Mouse (Mus musculus): ENCODE measurements around the gene Mylip. TPM values are rescaled to one million over a fixed set of nuclear protein-coding genes. Genes with fewer than 3 reads are reported as not detected.

Gene Mylip
- total RNA-seq, 2 experiments from 2014 or later: 30.9 to 55.8 TPM

- peak; percentile 30; the same call in 1 of the 2 replicates for ATAC-seq (replicated peaks; ENCODE audit: low FRiP score, poor library complexity, severe bottlenecking)
Observed at GRCm38 (mm10) chr13:45390312-45390961, 895 bp downstream of the Mylip start.

DNA sequence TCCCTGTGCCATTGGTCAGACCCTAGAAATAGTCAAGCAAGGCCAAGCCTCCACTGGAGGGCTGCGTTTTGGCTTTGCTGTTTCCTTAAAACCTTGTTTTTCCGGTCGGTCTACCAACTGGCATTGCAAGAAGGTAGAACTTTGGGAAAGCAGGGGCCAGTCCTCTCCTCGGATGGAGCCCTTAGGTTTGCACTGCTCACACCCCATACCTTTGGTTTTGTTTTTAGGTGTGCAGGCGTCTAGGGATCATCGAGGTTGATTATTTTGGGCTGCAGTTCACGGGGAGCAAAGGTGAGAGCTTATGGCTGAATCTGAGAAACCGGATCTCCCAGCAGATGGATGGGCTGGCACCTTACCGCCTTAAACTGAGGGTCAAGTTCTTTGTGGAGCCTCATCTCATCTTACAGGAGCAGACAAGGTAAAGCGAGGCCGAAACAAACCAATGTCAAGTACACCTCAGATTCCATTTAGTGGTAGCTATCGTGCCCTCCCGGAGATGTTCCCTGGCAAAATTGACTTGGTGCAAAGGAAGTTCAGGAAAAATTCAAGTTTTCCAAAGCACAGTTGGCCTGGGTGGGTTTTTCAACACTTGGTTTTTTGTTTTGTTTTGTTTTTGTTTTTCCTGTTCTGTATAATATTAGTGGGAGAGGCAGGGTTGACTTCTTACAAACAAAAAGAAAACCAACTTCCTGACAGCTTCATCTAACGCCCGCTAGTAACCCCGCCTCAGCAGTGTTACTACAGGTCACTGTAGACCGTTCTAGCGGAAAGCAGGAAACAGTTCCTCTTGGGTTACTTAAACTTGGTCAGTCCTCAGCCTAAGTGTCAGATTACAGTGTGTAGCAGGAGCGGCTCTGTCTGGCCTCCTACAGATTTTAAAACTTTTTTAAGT lies 1.7 kb downstream of the Mylip start:
- 0 out of 2 replicates have a peak, but pooled peaks have one; percentile 27 for ATAC-seq (replicated peaks; ENCODE audit: low FRiP score, poor library complexity, severe bottlenecking)

- no peak for ATAC-seq (replicated peaks; ENCODE audit: low FRiP score, poor library complexity, severe bottlenecking)
Observed at GRCm38 (mm10) chr13:45391854-45392454, 2.4 kb downstream of the Mylip start.

DNA sequence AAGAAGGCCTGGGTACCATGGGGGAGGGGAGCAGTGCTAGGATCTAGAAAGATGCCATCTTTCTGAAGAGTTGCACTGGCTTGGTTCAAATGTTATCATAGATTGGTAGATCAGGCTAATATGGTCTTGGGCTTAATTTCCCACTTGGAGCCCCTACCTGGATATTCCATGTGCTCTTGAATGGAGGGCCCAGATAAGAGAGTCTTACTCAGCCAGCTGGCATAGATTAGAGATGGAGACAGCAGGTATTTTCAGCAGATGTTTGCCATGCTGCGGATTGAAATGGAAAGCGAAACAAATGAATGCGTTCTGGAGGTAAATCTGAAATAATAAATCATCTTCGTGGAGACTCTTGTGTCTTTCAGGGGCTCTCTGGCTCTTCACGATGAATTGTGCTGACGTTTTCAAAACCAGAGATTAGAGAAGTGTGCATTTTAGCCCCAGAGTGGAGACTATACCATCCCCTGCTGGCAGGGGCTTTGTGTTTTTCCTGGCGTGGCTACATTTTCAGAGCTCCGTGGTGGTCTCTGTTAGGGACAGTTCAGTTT lies 4.8 kb downstream of the Mylip start:
- ATAC-seq (replicated peaks; ENCODE audit: low FRiP score, poor library complexity, severe bottlenecking): no peak

DNA sequence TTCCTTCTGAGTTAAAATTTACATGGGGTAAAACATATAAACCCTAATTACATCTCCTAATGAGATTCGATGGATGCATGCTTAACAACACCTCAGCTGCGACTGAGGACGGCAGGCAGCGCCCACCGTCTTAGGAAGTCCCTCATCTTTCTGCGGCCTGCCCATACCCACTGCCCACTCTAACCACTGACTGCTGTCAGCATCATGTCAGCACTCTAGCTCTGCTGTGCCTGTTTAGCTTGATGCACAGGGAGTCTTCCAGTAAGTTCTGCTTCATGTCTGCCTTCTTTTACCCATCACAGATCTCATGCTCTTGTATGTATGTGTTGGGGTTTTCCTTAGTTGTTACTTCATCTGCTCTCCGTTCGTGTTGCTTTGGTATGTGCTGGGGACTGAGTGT lies 7.2 kb downstream of the Mylip start:
- ATAC-seq (replicated peaks; ENCODE audit: low FRiP score, poor library complexity, severe bottlenecking): no peak

- no peak for ATAC-seq (replicated peaks; ENCODE audit: low FRiP score, poor library complexity, severe bottlenecking)
Observed at GRCm38 (mm10) chr13:45397240-45397639, 7.7 kb downstream of the Mylip start.

DNA sequence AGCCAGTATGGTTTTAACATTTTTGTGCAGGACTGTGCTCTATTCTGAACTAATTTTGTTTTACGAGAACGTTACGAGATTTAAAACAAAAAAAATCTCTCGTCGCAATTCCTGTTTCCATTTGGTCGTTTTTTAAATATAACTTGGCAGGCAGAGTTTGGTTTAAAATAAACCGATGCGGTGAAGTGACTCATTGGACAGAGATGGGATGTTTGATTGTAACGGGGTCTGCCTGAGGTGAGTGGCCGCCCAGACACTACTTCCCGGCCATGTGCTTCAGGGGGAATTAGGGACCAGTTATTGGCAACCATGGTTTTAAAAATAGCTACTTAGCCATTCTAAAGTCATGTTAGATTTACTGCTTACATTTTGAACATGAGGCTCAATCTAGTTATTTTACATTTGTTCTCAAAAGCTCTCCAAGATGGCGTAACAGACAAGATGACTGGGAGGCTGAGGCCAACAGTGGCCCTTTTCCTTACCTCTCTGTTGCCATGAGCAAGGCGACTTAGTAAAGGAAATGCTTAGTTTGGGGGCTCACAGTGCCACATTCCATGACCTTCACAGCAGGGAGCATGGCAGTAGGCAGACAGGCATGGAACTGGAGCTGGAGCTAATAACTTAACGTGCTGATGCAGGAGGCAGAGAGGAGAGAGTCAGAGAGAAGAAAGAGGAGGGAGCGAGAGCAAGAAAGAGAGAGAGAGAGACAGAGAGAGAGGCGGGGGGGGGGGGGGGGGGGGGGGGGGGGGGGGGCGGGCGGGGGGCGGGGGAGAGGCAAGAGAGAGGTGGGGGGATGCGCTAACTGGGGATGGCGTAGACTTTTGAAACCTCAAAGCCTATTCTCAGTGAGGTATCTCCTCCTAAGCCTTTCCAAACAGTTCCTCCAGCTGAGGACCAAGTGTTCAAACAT lies 8.6 kb downstream of the Mylip start:
- ATAC-seq (replicated peaks; ENCODE audit: low FRiP score, poor library complexity, severe bottlenecking): no peak

DNA sequence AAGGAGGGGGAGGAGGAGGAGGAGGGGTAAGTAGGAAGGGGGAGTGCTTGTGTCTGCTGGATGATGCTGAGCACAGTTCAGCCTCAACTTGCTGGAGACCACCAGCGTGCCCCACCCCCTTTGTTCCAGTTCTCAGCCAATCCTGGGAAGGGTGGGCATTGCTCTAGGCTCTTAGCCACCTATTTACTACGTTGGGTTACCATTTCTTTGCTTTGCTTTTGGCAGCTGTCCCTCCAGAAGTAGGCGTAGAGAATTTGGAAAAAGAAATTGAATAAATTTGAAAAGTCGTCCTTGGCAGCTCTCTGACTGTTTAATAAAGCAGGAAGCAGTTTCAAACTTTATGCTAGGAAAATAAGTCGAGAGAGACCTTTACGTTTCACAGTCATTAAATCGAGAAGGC lies 11.2 kb downstream of the Mylip start:
- no peak for ATAC-seq (replicated peaks; ENCODE audit: low FRiP score, poor library complexity, severe bottlenecking)

DNA sequence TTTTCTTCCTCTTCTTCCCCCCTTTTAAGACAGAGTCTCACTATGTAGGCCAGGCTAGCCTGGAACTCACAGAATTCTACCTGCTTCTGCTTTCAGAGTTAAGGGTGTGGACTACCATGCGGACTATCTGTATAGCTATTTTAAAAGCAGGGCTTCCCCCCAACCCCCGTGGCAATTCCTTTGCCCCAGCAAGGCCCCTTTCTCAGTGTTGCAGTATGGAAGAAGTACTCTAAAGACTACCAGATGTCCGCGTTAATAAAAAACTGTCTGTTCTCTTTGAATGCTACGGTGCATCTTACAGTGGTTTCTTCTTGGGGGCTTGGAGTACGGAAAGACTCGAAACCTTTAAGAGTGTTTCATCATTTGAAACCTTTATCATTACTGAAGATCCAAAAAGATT lies 12.3 kb downstream of the Mylip start:
- ATAC-seq (replicated peaks; ENCODE audit: low FRiP score, poor library complexity, severe bottlenecking): no peak

GRCm38 (mm10) chr13:45402316-45403039 lies 12.9 kb downstream of the Mylip start:
- ATAC-seq (replicated peaks; ENCODE audit: low FRiP score, poor library complexity, severe bottlenecking): no peak

DNA sequence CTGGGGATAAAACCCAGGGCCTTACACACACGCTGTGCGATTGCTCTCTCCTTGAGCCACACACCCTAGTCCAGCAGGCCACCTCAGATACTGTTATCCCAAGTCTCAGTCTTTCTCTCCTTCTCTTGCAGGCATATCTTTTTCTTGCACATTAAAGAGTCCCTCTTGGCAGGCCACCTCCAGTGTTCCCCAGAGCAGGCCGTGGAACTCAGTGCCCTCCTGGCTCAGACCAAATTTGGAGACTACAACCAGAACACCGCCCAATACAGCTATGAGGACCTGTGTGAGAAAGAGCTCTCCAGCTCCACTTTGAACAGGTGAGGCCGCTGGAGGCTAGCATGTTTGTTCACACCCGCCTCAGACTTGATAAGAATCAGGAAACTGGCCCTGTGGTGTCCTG lies 14.7 kb downstream of the Mylip start:
- peak; percentile 82 for ATAC-seq (replicated peaks; ENCODE audit: low FRiP score, poor library complexity, severe bottlenecking)

- peak; percentile 43 for ATAC-seq (replicated peaks; ENCODE audit: low FRiP score, poor library complexity, severe bottlenecking)
Observed at GRCm38 (mm10) chr13:45405194-45405810, 15.8 kb downstream of the Mylip start.

- ATAC-seq (replicated peaks; ENCODE audit: low FRiP score, poor library complexity, severe bottlenecking): no peak
Observed at GRCm38 (mm10) chr13:45406289-45406688, 16.7 kb downstream of the Mylip start.

DNA sequence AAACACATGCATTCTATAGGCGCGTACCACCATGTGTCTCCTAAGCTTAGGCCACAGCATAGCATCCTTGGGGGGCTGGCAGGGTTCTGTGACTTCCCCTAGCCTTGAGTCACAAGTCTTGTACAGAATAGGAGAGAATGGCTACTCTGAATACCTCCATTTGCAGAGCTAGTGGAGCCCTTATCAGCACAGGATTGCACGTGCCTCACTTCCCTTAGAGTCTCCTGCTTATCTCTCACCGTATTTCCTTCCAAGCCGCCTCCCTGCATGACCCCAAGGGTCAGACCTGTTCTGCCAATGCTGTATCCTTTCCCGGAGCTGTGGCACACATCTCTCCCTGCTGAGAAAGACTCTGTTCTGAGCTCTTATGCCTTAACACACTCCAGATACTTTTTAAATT lies 17.2 kb downstream of the Mylip start:
- ATAC-seq (replicated peaks; ENCODE audit: low FRiP score, poor library complexity, severe bottlenecking): 0 out of 2 replicates have a peak, but pooled peaks have one; percentile 26

DNA sequence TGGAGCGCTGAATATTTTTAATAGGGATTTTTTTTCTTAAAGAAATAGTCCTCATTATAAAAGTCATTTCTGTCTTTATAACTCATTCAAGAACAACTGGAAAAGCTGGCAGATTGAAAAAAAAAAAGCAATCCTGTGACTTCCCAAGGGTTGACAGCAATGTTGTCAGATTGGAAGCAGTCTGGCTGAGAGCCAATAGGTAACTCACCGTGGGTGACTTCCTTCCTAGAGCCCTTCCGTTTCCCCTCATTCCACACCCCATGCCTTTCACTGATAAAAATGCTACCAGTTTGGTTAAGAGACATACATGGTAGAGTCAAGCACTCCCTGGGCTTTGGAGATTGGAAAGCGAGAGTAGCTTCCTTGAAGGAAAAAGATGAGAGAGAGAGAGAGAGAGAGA lies 21.4 kb downstream of the Mylip start:
- no peak for ATAC-seq (replicated peaks; ENCODE audit: low FRiP score, poor library complexity, severe bottlenecking)

DNA sequence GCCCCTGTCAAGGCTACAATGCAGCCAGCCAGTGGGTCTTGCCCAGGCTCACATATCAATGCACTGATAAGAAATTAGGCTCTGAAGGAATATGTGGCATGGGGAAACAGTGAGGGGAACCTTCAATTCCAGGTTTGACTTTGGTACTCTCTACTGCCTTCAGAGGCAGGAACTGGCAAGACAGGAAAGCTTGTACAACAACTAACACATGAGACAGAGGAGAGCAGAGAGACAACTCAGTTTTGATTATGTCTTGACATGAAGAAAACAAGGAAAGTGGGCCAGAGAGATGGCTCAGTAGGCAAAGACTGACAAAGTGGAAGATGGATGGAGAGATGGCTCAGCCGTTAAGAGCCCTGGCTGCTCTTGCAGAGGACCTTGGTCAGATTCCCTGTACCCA lies 23.5 kb downstream of the Mylip start:
- ATAC-seq (replicated peaks; ENCODE audit: low FRiP score, poor library complexity, severe bottlenecking): no peak

DNA sequence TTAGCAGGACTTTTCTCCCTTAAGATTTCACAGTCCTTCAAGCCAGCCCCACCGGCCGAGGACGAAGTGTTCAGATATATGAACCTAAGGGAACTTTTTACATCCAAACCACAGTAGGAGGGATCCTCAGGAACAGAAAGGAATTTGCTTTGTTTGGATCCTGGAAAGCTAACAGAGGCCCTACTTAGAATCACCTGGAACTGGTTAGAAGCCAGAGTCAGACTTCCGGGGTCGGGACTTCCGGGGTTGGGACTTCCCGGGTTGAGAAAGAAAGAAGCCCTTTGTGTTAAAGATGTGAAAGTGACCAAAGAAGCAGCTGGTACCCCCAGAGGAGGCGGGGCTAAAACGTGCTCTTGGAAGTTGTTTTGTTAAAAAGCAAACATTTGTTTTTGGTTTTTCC lies 24.5 kb downstream of the Mylip start:
- ATAC-seq (replicated peaks; ENCODE audit: low FRiP score, poor library complexity, severe bottlenecking): no peak

DNA sequence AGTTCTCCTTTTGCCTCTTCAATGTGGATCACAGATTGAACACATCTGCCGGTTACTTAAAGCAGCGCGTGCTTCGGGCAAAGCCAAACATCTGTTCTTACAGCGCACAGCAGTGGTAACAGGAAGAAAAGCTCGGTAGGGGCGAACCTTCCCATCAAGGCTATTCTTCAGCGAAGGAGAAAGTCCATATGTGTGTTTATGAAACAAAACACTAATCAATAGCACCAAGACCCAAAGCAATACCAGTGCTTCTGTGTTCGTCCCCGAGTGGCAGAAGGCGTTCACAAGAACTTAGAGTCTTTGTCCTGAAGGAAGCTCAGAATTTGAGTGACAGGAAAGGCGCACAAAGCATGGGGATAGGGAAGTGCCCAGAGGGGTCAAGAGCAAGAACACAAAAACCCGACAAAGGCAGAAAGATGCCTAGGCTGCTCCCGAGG lies 27.1 kb downstream of the Mylip start:
- no peak for ATAC-seq (replicated peaks; ENCODE audit: low FRiP score, poor library complexity, severe bottlenecking)
